Mouse (Mus musculus) layer of hippocampus, adult 8-10 months (tissue): ENCODE measurements at regions not wholly inside any gene's neighbourhood (a gene's known extent, or its start where the extent isn't known, plus 50 kb on each side); places are given as distances from the start of the nearest gene placed in this dataset.

Experiments used
- DNase-seq, 2 experiments: peaks; one replicate each; pipeline ENCODE4 v3.0.0; 2022; ENCODE audit warnings: low spot score in 2 of 2

GRCm38 (mm10) chr13:40509290-40509689 is 148.0 kb upstream of the Ofcc1 start:
- no peak for DNase-seq

- peak in 1 of 2 experiments; percentile 5 for DNase-seq
Observed at GRCm38 (mm10) chr13:40480830-40481229, 119.6 kb upstream of the Ofcc1 start.

- no peak for DNase-seq
Observed at GRCm38 (mm10) chr13:40472683-40473082, 111.4 kb upstream of the Ofcc1 start.

- no peak for DNase-seq
Observed at GRCm38 (mm10) chr13:40469162-40469561, 107.9 kb upstream of the Ofcc1 start.

- DNase-seq, result no peak
Observed at GRCm38 (mm10) chr13:40453360-40453759, 92.1 kb upstream of the Ofcc1 start.

GRCm38 (mm10) chr13:40429831-40430230 is 68.6 kb upstream of the Ofcc1 start:
- no peak for DNase-seq

- DNase-seq, result no peak
Observed at GRCm38 (mm10) chr13:40423051-40423450, 61.8 kb upstream of the Ofcc1 start.

- DNase-seq, result no peak
Observed at GRCm38 (mm10) chr13:40417856-40418255, 56.6 kb upstream of the Ofcc1 start.

GRCm38 (mm10) chr13:40413074-40413473 is 51.8 kb upstream of the Ofcc1 start:
- DNase-seq, result no peak
